Mouse (Mus musculus): ENCODE measurements around the gene 1700016K19Rik.

GRCm38 (mm10) chr11:76028072-76028465 lies 28.4 kb downstream of the 1700016K19Rik start:
- no peak for TF ChIP-seq POLR2A (IDR thresholded peaks at IDR 0.05; ENCODE audit: control insufficient read depth, extremely low read depth, insufficient read depth, low read length, poor library complexity)
- TF ChIP-seq CTCF (IDR thresholded peaks at IDR 0.05; ENCODE audit: borderline replicate concordance, control insufficient read depth, extremely low read depth, insufficient read depth, low read length, poor library complexity), result no peak
